Mouse (Mus musculus) cerebellum, adult 9-10 months (tissue): ENCODE measurements around the gene Canx.
"Not testable (repeated sequence)": the region's sequence is repeated elsewhere in the genome, so short reads cannot be mapped to it uniquely, and the experiment has no call there.

Experiments used
- DNase-seq: peaks from one replicate; pipeline ENCODE4 v3.0.0; 2022

The Canx gene

GRCm38 (mm10) chr11:50329378-50329777 lies 3.9 kb upstream of the Canx start:
- DNase-seq: no peak

GRCm38 (mm10) chr11:50328075-50328625 lies 2.7 kb upstream of the Canx start:
- DNase-seq: no peak

GRCm38 (mm10) chr11:50326302-50326966 lies 961 bp upstream of the Canx start:
- DNase-seq: no peak

- peak; percentile 28 for DNase-seq
Observed at GRCm38 (mm10) chr11:50324751-50325471, 562 bp downstream of the Canx start.

GRCm38 (mm10) chr11:50323843-50324242 lies 1.6 kb downstream of the Canx start:
- DNase-seq: no peak

- no peak for DNase-seq
Observed at GRCm38 (mm10) chr11:50322345-50322744, 3.1 kb downstream of the Canx start.

GRCm38 (mm10) chr11:50321239-50321638 lies 4.2 kb downstream of the Canx start:
- DNase-seq: no peak

- not testable (repeated sequence) for DNase-seq
Observed at GRCm38 (mm10) chr11:50319343-50319742, 6.1 kb downstream of the Canx start.

GRCm38 (mm10) chr11:50312803-50313202 lies 12.7 kb downstream of the Canx start:
- DNase-seq: no peak

- DNase-seq: no peak
Observed at GRCm38 (mm10) chr11:50303406-50303805, 22.1 kb downstream of the Canx start.

GRCm38 (mm10) chr11:50292190-50292855 lies 33.1 kb downstream of the Canx start, which contains the start of gene Maml1:
Gene Maml1 (minus strand): TSS chr11:50292311.
- DNase-seq: peak; percentile 98

- peak; percentile 58 for DNase-seq
Observed at GRCm38 (mm10) chr11:50291321-50292165, 33.9 kb downstream of the Canx start.

GRCm38 (mm10) chr11:50290486-50291225 lies 34.8 kb downstream of the Canx start:
- DNase-seq: no peak

GRCm38 (mm10) chr11:50286428-50286827 lies 39.0 kb downstream of the Canx start:
- no peak for DNase-seq

- no peak for DNase-seq
Observed at GRCm38 (mm10) chr11:50285696-50286095, 39.8 kb downstream of the Canx start.

- no peak for DNase-seq
Observed at GRCm38 (mm10) chr11:50285263-50285662, 40.2 kb downstream of the Canx start.

GRCm38 (mm10) chr11:50280053-50280452 lies 45.4 kb downstream of the Canx start:
- DNase-seq: no peak

- no peak for DNase-seq
Observed at GRCm38 (mm10) chr11:50279005-50279404, 46.5 kb downstream of the Canx start.

- DNase-seq: no peak
Observed at GRCm38 (mm10) chr11:50277706-50278105, 47.8 kb downstream of the Canx start.

- DNase-seq: no peak
Observed at GRCm38 (mm10) chr11:50277025-50277424, 48.4 kb downstream of the Canx start.

- no peak for DNase-seq
Observed at GRCm38 (mm10) chr11:50275568-50276151, 49.8 kb downstream of the Canx start.
